Mouse (Mus musculus) cerebellum, adult 2 months (tissue): Measurements from ENCODE around the gene Ezh1.

Experiments
- CTCF ChIP-seq: fragments of 200-500 bp; IDR thresholded peaks from 2 replicates; pipeline ENCODE4 v1.5.1; 2011; ENCODE audit warnings: low read depth, mild to moderate bottlenecking, control low read depth, low read length, moderate library complexity, borderline replicate concordance; ENCODE audit not compliant: insufficient read depth
- POLR2A ChIP-seq: fragments of 200-500 bp; IDR thresholded peaks from 2 replicates; pipeline ENCODE4 v1.6.1; 2011; ENCODE audit warnings: low read length, control low read depth, borderline replicate concordance; ENCODE audit not compliant: insufficient read depth

DNA sequence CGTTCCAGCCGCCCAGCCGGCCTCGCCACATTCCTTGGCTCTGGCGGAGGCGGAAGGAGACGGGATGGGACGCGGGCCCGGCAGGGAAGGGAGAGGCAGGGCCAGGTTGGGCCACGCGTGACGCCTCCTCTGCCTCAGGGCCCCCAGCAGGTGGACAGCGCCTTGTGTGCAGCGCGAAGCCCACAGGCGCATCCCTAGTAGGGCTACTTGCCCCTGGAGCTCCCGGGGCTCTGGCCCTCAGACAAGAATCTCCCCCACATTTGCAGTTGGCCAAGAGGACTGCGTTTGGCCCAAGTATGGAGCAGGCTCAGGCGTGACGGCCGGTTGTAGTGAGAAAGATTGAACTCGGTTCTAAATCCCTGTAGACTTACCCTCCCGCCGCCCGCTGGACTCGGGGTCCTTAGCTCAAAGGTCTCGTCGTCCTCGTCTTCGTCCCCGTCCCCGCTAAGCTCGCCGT, 55.9 kb downstream of the Ezh1 start, which contains the start of gene Cntnap1:
- TF ChIP-seq POLR2A, result no peak; the same call in 1 of the 2 replicates
- TF ChIP-seq CTCF, result no peak
